Mouse (Mus musculus): ENCODE data around the gene Il1rapl1.

Gene Il1rapl1

GRCm38 (mm10) chrX:88115609-88116073 is at the start of gene Il1rapl1:
Gene Il1rapl1, minus strand, starts transcription at chrX:88115645.
- DNase-seq (ENCODE audit: low spot score): no peak

- DNase-seq (ENCODE audit: low spot score): no peak
Observed at GRCm38 (mm10) chrX:88158037-88158436, 42.6 kb upstream of the Il1rapl1 start.

- DNase-seq (ENCODE audit: low spot score): no peak
Observed at GRCm38 (mm10) chrX:88125612-88126011, 10.2 kb upstream of the Il1rapl1 start.

GRCm38 (mm10) chrX:88120070-88120469 is 4.6 kb upstream of the Il1rapl1 start:
- no peak for DNase-seq (ENCODE audit: low spot score)

- DNase-seq (ENCODE audit: low spot score): no peak
Observed at GRCm38 (mm10) chrX:88117858-88118257, 2.4 kb upstream of the Il1rapl1 start.

GRCm38 (mm10) chrX:88116326-88116725 is 881 bp upstream of the Il1rapl1 start:
- no peak for DNase-seq (ENCODE audit: low spot score)

GRCm38 (mm10) chrX:88113561-88113960 is 1.9 kb downstream of the Il1rapl1 start:
- no peak for DNase-seq (ENCODE audit: low spot score)

- no peak for DNase-seq (ENCODE audit: low spot score)
Observed at GRCm38 (mm10) chrX:88112254-88112653, 3.2 kb downstream of the Il1rapl1 start.

- DNase-seq (ENCODE audit: low spot score): no peak
Observed at GRCm38 (mm10) chrX:88109733-88110132, 5.7 kb downstream of the Il1rapl1 start.

GRCm38 (mm10) chrX:88093936-88094569 is 21.4 kb downstream of the Il1rapl1 start:
- DNase-seq (ENCODE audit: low spot score): no peak

GRCm38 (mm10) chrX:88089873-88090272 is 25.6 kb downstream of the Il1rapl1 start:
- no peak for DNase-seq (ENCODE audit: low spot score)

GRCm38 (mm10) chrX:88072741-88073419 is 42.6 kb downstream of the Il1rapl1 start:
- no peak for DNase-seq (ENCODE audit: low spot score)

GRCm38 (mm10) chrX:88070368-88070767 is 45.1 kb downstream of the Il1rapl1 start:
- DNase-seq (ENCODE audit: low spot score): no peak

- DNase-seq (ENCODE audit: low spot score): no peak
Observed at GRCm38 (mm10) chrX:88043556-88043955, 71.9 kb downstream of the Il1rapl1 start.

GRCm38 (mm10) chrX:88038984-88039383 is 76.5 kb downstream of the Il1rapl1 start:
- DNase-seq (ENCODE audit: low spot score): no peak

- DNase-seq (ENCODE audit: low spot score): no peak
Observed at GRCm38 (mm10) chrX:87897172-87897571, 218.3 kb downstream of the Il1rapl1 start.

GRCm38 (mm10) chrX:87891916-87892315 is 223.5 kb downstream of the Il1rapl1 start:
- no peak for DNase-seq (ENCODE audit: low spot score)

GRCm38 (mm10) chrX:87854107-87854506 is 261.3 kb downstream of the Il1rapl1 start:
- no peak for DNase-seq (ENCODE audit: low spot score)

- DNase-seq (ENCODE audit: low spot score): no peak
Observed at GRCm38 (mm10) chrX:87813884-87814283, 301.6 kb downstream of the Il1rapl1 start.

- DNase-seq (ENCODE audit: low spot score): no peak
Observed at GRCm38 (mm10) chrX:87807717-87808116, 307.7 kb downstream of the Il1rapl1 start.

GRCm38 (mm10) chrX:87793011-87793410 is 322.4 kb downstream of the Il1rapl1 start:
- no peak for DNase-seq (ENCODE audit: low spot score)

- DNase-seq (ENCODE audit: low spot score): no peak
Observed at GRCm38 (mm10) chrX:87710589-87710988, 404.9 kb downstream of the Il1rapl1 start.

- DNase-seq (ENCODE audit: low spot score): no peak
Observed at GRCm38 (mm10) chrX:87663856-87664255, 451.6 kb downstream of the Il1rapl1 start.

- DNase-seq (ENCODE audit: low spot score): no peak
Observed at GRCm38 (mm10) chrX:87655644-87656043, 459.8 kb downstream of the Il1rapl1 start.
